ENCODE assay signal across 19 mouse cellular contexts in genomic region chr10:28297531-28297930, GRCm38 (mm10).
A peak's percentile ranks its signal among the peaks of the same experiment; 100 is the strongest.
DNase-seq lines count a peak whose midpoint lies in the region; ATAC-seq and TF ChIP-seq lines count a peak whose summit lies in the region.
"Had no signal": no experiment of that assay in that cellular context is flagged by ENCODE, and none has a peak within 500 bp of the region (broad histone marks: within the 10 kb centered on the region; RNA-seq: fewer than 3 reads in every experiment).

No protein-coding gene starts in this region.

- no peak for TF ChIP-seq CTCF in layer of hippocampus, adult 2 months (conservative IDR thresholded peaks at IDR 0.05)

- H3K27me3 ChIP-seq in kidney, embryonic 15.5 days, result no peaks in the 10 kb centered on the region
- no peaks in the 10 kb centered on the region for H3K27me3 ChIP-seq in forebrain, embryonic 15.5 days
- H3K27me3 ChIP-seq: embryonic facial prominence, embryonic 15.5 days; heart, embryonic 15.5 days; hindbrain, embryonic 13.5 days had no signal

- H3K4me2 ChIP-seq in kidney, embryonic 15.5 days, result no peak overlapping the region
- no peak overlapping the region for H3K4me2 ChIP-seq in forebrain, embryonic 15.5 days (replicated peaks)
- H3K4me2 ChIP-seq: embryonic facial prominence, embryonic 15.5 days; heart, embryonic 11.5 days; heart, embryonic 15.5 days; hindbrain, embryonic 13.5 days had no signal

- no peak overlapping the region for H3K4me3 ChIP-seq in kidney, embryonic 15.5 days (replicated peaks)
- no peak overlapping the region for H3K4me3 ChIP-seq in forebrain, embryonic 15.5 days
- H3K4me3 ChIP-seq in layer of hippocampus, adult 2 months, result no peak overlapping the region
- H3K4me3 ChIP-seq: embryonic facial prominence, embryonic 15.5 days; heart, embryonic 15.5 days; hindbrain, embryonic 13.5 days had no signal

- ATAC-seq in kidney, embryonic 15.5 days (replicated peaks; ENCODE audit: low FRiP score), result peak; percentile 40; the same call in 1 of the 2 replicates
- no peak for ATAC-seq in forebrain, embryonic 15.5 days (replicated peaks)
- ATAC-seq: forebrain, embryonic 16.5 days; hindbrain, postnatal 0 days had no signal

- peaks cover 4% of the 10 kb centered on the region; the same call in 1 of the 2 replicates for H3K4me1 ChIP-seq in kidney, embryonic 15.5 days
- H3K4me1 ChIP-seq in forebrain, embryonic 15.5 days, result no peaks in the 10 kb centered on the region
- H3K4me1 ChIP-seq: embryonic facial prominence, embryonic 15.5 days; hindbrain, embryonic 13.5 days had no signal

- no peak overlapping the region for H3K9ac ChIP-seq in kidney, embryonic 15.5 days
- H3K9ac ChIP-seq in forebrain, embryonic 15.5 days (replicated peaks), result no peak overlapping the region
- H3K9ac ChIP-seq: embryonic facial prominence, embryonic 15.5 days; heart, embryonic 15.5 days; hindbrain, embryonic 13.5 days had no signal

- H3K27ac ChIP-seq in kidney, embryonic 15.5 days, result no peak overlapping the region
- H3K27ac ChIP-seq in forebrain, embryonic 15.5 days (replicated peaks), result no peak overlapping the region
- no peak overlapping the region for H3K27ac ChIP-seq in layer of hippocampus, adult 2 months
- H3K27ac ChIP-seq: embryonic facial prominence, embryonic 15.5 days; heart, embryonic 15.5 days; hindbrain, embryonic 13.5 days; hindbrain, postnatal 0 days had no signal

- 47% methylated on average over 1 of the region's 1 CpGs for WGBS in kidney, embryonic 15.5 days
- WGBS in forebrain, embryonic 15.5 days, result 79% methylated on average over 1 of the region's 1 CpGs

- H3K36me3 ChIP-seq in kidney, embryonic 15.5 days, result no peaks in the 10 kb centered on the region
- H3K36me3 ChIP-seq in forebrain, embryonic 15.5 days, result no peaks in the 10 kb centered on the region
- H3K36me3 ChIP-seq: embryonic facial prominence, embryonic 15.5 days; heart, embryonic 15.5 days; hindbrain, embryonic 13.5 days had no signal

- no peak for DNase-seq in kidney, adult 11 months
- peak; percentile 53 for DNase-seq in embryo, embryonic 10.5 days (ENCODE audit: low spot score)
- peak; percentile 32 for DNase-seq in embryo, embryonic 9.5 days (ENCODE audit: extremely low spot score)
- DNase-seq in layer of hippocampus, adult 2 months (ENCODE audit: low spot score in 2 of 2), result no peak
- DNase-seq: adrenal gland, adult 8-10 months; adrenal gland, postnatal 36 days; cerebellum, adult 2 months; cerebellum, postnatal 10 days; gastrocnemius, postnatal 10 days; heart, adult 18-20 months; heart, postnatal 14 days had no signal

- no peaks in the 10 kb centered on the region for H3K9me3 ChIP-seq in kidney, embryonic 15.5 days (replicated peaks)
- H3K9me3 ChIP-seq in forebrain, embryonic 15.5 days, result no peaks in the 10 kb centered on the region
- H3K9me3 ChIP-seq: embryonic facial prominence, embryonic 15.5 days; heart, embryonic 15.5 days; hindbrain, embryonic 13.5 days had no signal

Comparison
In these comparisons a context has a peak if more than half of its experiments do, and no peak if none do; other contexts are left out.
1. DNase-seq: peak in embryo, embryonic 10.5 days (single experiment) and embryo, embryonic 9.5 days (single experiment); none in kidney, adult 11 months (single experiment) and layer of hippocampus, adult 2 months (0 of 2).